Mouse (Mus musculus): ENCODE measurements around the gene Baiap2l2. TPM values are rescaled to one million over a fixed set of nuclear protein-coding genes. Genes with fewer than 3 reads are reported as not detected.

Gene Baiap2l2
- polyA plus RNA-seq, 1 experiment = not detected

DNA sequence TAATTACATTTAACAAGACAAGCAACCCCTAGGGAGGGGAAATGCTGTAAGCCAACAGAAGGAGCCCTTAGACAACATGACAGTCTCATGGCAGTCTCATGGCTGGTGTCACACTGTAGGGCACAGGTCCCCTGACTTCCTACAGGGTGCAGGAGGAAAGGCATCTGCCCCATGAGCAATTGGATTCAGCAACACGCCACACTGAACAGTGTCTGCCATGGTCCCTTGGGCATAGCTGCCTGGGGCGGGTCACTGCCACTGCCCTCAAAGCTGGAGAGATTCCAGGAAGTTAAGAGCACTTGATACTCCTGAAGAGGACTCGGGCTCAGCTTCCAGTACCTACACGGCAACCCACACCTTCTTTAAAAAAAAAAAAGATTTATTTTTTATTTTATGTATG, 40.9 kb upstream of the Baiap2l2 start:
- peaks cover 29% of the 10 kb centered on the region for H3K4me1 ChIP-seq (ENCODE audit: control insufficient read depth, insufficient read depth, low read length)
- H3K4me3 ChIP-seq (ENCODE audit: insufficient read depth, low read depth, low read length) = no peak overlapping the region
- H3K27ac ChIP-seq (ENCODE audit: insufficient read depth, low read depth, low read length) = no peak overlapping the region
- WGBS = 87% methylated on average over 4 of the region's 4 CpGs
- TF ChIP-seq POLR2A (IDR thresholded peaks at IDR 0.05; ENCODE audit: insufficient read depth, low read depth, low read length) = no peak
- TF ChIP-seq CTCF (IDR thresholded peaks at IDR 0.05; ENCODE audit: insufficient read depth, low read depth, low read length) = no peak

DNA sequence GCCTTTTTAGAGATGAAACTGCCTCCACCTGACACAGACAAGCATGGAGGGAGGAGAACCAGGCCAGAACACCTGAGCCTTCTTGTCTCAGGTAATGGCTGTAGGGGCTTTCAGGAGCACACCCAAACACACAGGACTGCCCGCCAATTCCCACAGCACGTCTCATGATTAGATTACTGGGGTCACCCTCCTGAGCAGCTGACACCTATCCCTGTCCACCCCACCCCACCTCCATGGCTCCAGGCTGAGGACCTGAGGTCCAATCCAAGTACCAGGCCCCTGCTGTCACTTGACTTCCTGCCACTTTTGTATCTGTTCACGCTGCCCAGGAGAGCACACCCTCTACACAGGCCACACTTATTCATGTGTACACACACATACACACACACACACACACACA, 40.4 kb upstream of the Baiap2l2 start:
- 87% methylated on average over 3 of the region's 3 CpGs for WGBS
- TF ChIP-seq CTCF (IDR thresholded peaks at IDR 0.05; ENCODE audit: insufficient read depth, low read depth, low read length) = no peak
- TF ChIP-seq POLR2A (IDR thresholded peaks at IDR 0.05; ENCODE audit: insufficient read depth, low read depth, low read length) = no peak
- H3K4me1 ChIP-seq (ENCODE audit: control insufficient read depth, insufficient read depth, low read length) = peaks cover 29% of the 10 kb centered on the region

DNA sequence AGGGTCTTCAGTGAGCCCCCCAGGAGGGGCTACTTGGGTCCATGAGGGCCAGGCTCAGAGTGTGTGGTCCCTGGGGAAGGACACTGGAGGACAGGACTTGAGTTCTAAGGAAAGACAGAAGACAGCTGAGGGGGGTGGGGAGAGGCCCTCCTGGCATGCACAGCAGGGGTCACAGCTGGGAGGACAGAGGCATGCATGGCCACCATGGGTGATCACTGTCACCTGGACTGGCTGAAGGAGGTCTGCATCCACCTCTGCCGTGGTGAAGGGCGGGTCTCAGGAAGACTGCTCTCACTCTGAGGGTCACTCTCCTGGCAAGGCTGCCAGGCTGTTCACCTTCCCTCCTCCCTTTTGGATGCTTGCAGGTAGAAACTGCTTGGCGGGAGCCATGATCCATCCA, 39.0 kb upstream of the Baiap2l2 start:
- WGBS = 91% methylated on average over 3 of the region's 3 CpGs
- TF ChIP-seq POLR2A (IDR thresholded peaks at IDR 0.05; ENCODE audit: insufficient read depth, low read depth, low read length) = no peak
- no peak for TF ChIP-seq CTCF (IDR thresholded peaks at IDR 0.05; ENCODE audit: insufficient read depth, low read depth, low read length)
- no peak overlapping the region for H3K27ac ChIP-seq (ENCODE audit: insufficient read depth, low read depth, low read length)

More for the DNA sequence above, 40.4 kb upstream of the Baiap2l2 start:
- no peak overlapping the region for H3K4me3 ChIP-seq (ENCODE audit: insufficient read depth, low read depth, low read length)
- no peak overlapping the region for H3K27ac ChIP-seq (ENCODE audit: insufficient read depth, low read depth, low read length)

DNA sequence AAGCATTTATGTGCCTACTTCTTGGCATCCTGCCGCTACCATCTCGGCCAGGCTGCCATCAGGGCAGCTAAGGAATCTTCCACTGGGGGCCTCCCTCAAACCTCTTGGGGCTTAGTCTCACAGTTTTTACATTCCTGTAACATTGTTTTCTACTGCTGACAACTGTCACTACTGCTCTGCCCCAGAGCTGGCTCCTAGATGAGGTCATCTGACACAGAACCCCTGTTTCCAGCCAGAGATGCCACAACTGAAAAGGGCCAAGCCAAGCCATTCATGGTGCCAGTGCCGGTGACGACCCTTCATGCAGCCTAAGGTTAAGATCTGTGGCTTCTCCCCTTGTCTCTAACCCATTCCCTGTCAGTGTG, 38.4 kb upstream of the Baiap2l2 start:
- 71% methylated on average over 4 of the region's 4 CpGs for WGBS

More for the DNA sequence above, 39.0 kb upstream of the Baiap2l2 start:
- Histone ChIP-seq H3K4me1 (ENCODE audit: control insufficient read depth, insufficient read depth, low read length) (peaks cover 29% of the 10 kb centered on the region), H3K4me3 (ENCODE audit: insufficient read depth, low read depth, low read length) (no peak overlapping the region)

DNA sequence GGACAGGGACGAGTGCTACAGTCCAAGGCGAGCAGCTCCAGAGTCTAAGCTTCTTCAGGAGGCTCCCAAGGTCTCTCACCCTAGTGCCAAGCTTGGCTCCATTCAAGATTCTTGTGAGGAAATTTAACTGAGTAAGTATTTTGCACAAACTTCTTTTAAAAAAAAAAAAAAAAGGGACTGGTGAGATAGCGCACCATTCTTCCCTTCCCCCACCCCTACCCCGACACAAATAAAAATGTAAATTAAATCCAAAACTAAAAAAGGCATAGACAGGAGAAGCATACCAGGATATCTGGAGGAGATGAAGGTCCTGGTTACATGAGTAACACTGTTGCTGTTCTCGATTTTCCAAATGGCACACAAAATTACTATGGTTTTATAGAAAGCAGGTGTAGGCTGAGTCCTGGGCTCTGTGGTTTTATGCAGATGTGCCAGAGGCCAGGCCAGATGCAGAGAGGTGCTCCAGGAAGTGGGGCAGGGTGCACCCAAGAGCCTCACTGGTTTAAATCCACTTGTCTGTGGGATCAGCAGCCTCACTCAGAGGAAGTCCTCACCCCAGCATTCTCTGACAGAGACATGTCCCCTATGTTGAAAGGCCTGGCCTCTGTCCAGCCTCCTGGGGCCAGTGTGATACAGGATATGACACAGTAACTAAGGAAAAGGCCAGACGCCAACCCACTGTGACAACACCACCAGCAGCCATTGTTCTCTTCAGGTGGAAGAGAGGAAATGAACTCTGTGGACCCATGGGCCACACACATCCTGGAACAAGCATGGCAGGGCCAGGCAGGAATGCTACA, 37.9 kb upstream of the Baiap2l2 start:
- no peak for TF ChIP-seq CTCF (IDR thresholded peaks at IDR 0.05; ENCODE audit: insufficient read depth, low read depth, low read length)
- TF ChIP-seq POLR2A (IDR thresholded peaks at IDR 0.05; ENCODE audit: insufficient read depth, low read depth, low read length) = no peak
- no peak overlapping the region; the same call in 1 of the 2 replicates for H3K27ac ChIP-seq (ENCODE audit: insufficient read depth, low read depth, low read length)
- peaks cover 29% of the 10 kb centered on the region for H3K4me1 ChIP-seq (ENCODE audit: control insufficient read depth, insufficient read depth, low read length)
- H3K4me3 ChIP-seq (ENCODE audit: insufficient read depth, low read depth, low read length) = no peak overlapping the region
- 74% methylated on average over 6 of the region's 6 CpGs for WGBS

More for the DNA sequence above, 38.4 kb upstream of the Baiap2l2 start:
- peaks cover 29% of the 10 kb centered on the region for H3K4me1 ChIP-seq (ENCODE audit: control insufficient read depth, insufficient read depth, low read length)
- no peak overlapping the region; the same call in 1 of the 2 replicates for H3K27ac ChIP-seq (ENCODE audit: insufficient read depth, low read depth, low read length)
- TF ChIP-seq POLR2A (IDR thresholded peaks at IDR 0.05; ENCODE audit: insufficient read depth, low read depth, low read length) (no peak), CTCF (IDR thresholded peaks at IDR 0.05; ENCODE audit: insufficient read depth, low read depth, low read length) (no peak)
- no peak overlapping the region for H3K4me3 ChIP-seq (ENCODE audit: insufficient read depth, low read depth, low read length)

DNA sequence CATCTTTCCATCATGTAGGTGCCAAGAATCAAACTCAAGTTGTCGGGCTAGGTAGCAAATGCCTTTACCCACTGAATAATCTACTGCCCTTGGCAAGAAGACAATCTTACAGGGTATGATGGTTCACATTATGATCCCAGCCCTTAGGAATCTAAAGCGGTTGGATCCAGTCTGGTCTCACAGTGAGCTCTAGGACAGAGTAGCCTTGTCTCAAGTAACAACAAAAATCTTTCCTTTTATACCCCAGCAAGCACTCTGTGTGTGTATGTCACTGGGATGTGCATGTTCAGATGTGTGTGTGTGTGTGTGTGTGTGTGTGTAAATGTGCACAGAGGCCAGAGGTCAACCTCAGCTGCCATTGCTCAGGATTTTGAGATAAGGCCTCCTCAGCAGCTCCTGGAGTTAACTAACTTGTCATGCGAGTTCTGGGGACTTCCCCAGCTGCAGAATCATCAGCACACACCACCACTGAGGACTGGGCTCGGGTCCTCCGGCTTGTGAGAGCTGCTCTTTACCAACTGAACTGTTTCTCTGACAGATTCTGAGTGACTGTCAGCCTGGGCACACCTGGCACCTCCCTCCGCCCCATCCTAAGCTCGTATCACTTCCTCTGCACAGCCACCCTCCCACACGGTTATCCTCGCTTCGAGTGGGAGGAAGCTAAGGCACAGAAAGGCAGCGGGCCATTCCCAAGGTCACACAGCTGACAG, 37.1 kb upstream of the Baiap2l2 start:
- TF ChIP-seq POLR2A (IDR thresholded peaks at IDR 0.05; ENCODE audit: insufficient read depth, low read depth, low read length) (no peak), CTCF (IDR thresholded peaks at IDR 0.05; ENCODE audit: insufficient read depth, low read depth, low read length) (no peak)
- Histone ChIP-seq H3K27ac (ENCODE audit: insufficient read depth, low read depth, low read length) (no peak overlapping the region), H3K4me1 (ENCODE audit: control insufficient read depth, insufficient read depth, low read length) (peaks cover 25% of the 10 kb centered on the region), H3K4me3 (ENCODE audit: insufficient read depth, low read depth, low read length) (no peak overlapping the region)
- WGBS = 81% methylated on average over 11 of the region's 11 CpGs

DNA sequence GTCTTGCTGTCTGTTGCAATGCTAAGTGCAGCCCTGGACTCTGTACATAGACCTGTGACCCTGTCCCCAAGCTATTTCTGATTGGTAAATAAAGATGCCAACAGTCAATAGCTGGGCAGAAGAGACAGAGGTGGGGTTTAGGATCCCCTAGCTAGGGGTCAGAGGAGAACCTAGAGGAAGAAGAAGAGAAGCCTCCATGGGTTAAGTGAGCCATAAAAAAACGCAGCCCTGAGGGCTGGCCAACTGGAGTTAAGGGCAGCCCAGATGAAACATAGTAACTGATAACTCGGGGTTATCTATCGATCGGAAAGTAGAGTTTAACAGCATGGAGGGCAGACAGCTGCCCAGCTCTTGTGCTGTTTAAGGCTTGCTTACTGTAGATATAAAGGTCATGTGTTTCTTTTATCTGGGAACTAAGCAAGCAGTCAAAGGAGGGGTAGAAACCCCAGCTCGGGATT, 36.4 kb upstream of the Baiap2l2 start:
- 83% methylated on average over 5 of the region's 5 CpGs for WGBS
- no peak overlapping the region for H3K27ac ChIP-seq (ENCODE audit: insufficient read depth, low read depth, low read length)
- peaks cover 19% of the 10 kb centered on the region for H3K4me1 ChIP-seq (ENCODE audit: control insufficient read depth, insufficient read depth, low read length)
- TF ChIP-seq CTCF (IDR thresholded peaks at IDR 0.05; ENCODE audit: insufficient read depth, low read depth, low read length) (no peak), POLR2A (IDR thresholded peaks at IDR 0.05; ENCODE audit: insufficient read depth, low read depth, low read length) (no peak)
- H3K4me3 ChIP-seq (ENCODE audit: insufficient read depth, low read depth, low read length) = no peak overlapping the region

DNA sequence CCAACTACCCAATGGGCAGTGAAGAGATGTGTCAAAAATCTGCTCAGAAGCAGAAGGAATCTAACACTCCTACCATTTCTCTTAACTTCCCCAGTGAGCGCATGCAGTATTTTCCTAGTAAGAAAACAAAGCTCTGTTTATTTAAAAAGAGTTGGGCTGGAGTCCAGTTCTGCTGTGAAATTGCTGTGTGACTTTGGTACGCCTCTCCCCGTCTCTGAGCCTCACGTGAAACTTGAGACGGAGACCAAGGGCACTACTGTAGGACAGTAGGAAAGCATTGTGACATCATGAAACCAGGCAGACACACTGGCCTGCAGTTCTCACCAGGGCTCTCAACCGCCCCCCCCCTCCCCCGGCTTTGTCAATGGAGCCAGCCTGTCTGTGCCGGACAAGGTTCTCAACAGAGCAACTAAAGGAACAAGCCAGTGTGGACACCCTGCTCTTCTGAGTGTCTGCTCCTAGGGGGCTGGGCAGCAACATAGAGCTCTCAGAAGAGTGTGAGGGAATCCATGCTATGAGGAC, 28.6 kb upstream of the Baiap2l2 start:
- H3K4me1 ChIP-seq (ENCODE audit: control insufficient read depth, insufficient read depth, low read length) = no peaks in the 10 kb centered on the region
- TF ChIP-seq POLR2A (IDR thresholded peaks at IDR 0.05; ENCODE audit: insufficient read depth, low read depth, low read length) = no peak
- TF ChIP-seq CTCF (IDR thresholded peaks at IDR 0.05; ENCODE audit: insufficient read depth, low read depth, low read length) = no peak
- no peak overlapping the region for H3K4me3 ChIP-seq (ENCODE audit: insufficient read depth, low read depth, low read length)
- H3K27ac ChIP-seq (ENCODE audit: insufficient read depth, low read depth, low read length) = no peak overlapping the region
- WGBS = 70% methylated on average over 8 of the region's 8 CpGs

DNA sequence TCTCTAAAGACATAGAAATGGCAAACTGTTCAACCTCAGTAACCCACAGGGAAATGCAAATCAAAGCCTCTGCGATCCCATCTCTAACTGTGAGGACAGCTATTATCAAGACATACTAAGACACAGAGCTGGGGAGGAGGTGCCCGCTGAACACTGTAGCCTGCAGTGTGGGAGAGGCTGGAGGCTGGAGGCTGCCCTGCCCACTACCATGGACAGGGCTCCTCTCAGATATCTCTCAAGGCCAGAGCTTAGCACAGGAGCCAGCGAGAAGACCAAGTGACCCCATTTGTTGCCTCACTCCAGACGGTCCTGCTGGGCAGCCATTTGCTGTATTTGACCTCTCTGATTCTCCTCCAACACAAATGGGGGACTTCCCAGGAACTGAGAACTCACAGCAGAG, 22.5 kb upstream of the Baiap2l2 start:
- 82% methylated on average over 4 of the region's 4 CpGs for WGBS
- H3K4me3 ChIP-seq (ENCODE audit: insufficient read depth, low read depth, low read length) = no peak overlapping the region
- no peak overlapping the region for H3K27ac ChIP-seq (ENCODE audit: insufficient read depth, low read depth, low read length)
- TF ChIP-seq CTCF (IDR thresholded peaks at IDR 0.05; ENCODE audit: insufficient read depth, low read depth, low read length) (no peak), POLR2A (IDR thresholded peaks at IDR 0.05; ENCODE audit: insufficient read depth, low read depth, low read length) (no peak)
- H3K4me1 ChIP-seq (ENCODE audit: control insufficient read depth, insufficient read depth, low read length) = peaks cover 5% of the 10 kb centered on the region

Data from olfactory bulb, adult 2 months (tissue).